Mouse (Mus musculus) bone marrow, adult 2 months (tissue): ENCODE data around the gene Adam11.

Experiments used
- CTCF ChIP-seq: fragments of 200-500 bp; IDR thresholded peaks from 2 replicates; pipeline ENCODE4 v1.5.1; 2011; ENCODE audit warnings: low read length, control low read depth; ENCODE audit not compliant: control insufficient read depth, insufficient read depth
- POLR2A ChIP-seq: fragments of 200-500 bp; IDR thresholded peaks from 2 replicates; pipeline ENCODE4 v1.6.1; 2011; ENCODE audit warnings: low read depth, mild to moderate bottlenecking, control low read depth, low read length, borderline replicate concordance; ENCODE audit not compliant: control insufficient read depth

DNA sequence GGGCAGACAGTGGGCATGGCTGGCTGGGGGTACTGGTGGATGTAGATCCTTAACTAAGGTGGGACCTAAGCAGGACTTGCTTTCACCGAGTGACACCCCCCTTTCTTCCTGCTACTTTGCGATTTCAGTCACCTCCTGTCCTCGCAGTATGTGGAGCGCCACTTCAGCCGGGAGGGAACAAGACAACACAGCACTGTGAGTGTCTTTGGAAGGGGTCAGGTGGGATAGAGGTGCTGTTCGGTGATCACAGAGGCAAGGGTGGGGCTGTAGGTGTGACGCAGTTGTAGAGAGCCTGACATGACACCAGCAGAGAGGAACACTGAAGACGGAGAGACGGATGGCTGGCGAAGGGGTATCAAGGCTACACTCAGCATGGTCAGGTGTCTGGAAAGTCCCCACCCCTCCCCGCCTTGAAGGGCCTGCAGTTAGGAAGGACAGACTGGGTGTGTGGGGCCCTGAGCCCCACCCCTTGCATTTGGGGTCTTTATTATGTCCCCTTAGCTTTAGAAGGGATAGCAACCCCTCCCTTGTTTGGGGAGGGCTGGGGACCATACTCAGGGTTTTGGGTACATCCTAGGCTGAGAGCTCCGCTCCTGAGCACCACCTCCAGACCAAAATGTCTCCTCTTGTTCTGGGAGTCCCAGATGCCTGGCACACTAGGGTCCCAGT is 8.9 kb downstream of the Adam11 start:
- TF ChIP-seq CTCF (no peak), POLR2A (no peak)
